ENCODE assay signal across 8 mouse cellular contexts in the genomic region with DNA sequence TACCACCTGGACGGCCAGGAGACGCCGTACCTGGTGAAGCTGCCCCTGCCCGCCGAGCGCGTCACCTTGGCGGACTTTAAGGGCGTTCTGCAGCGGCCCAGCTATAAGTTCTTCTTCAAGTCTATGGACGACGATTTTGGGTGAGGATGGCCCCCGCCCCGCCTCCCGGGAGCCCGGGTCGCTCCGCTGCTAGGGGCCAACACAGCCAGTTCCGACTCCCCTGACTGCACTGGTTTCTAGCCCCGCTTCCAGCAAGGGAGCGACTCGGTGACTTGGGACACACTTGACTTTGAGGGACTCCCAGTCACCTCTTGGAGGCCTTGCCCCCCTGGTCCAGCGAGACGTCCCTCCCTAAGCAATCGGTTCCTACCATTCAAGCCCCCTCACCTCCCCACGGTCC. TPM values are rescaled to one million over a fixed set of nuclear protein-coding genes. Genes with fewer than 3 reads are reported as not detected.
DNase-seq lines count a peak whose midpoint lies in the region; ATAC-seq and TF ChIP-seq lines count a peak whose summit lies in the region.

No protein-coding gene starts in this region.

- intact Hi-C loops in heart, postnatal 25 days (cut with DNase I), result loop anchor here (5.0 kb wide), 1 partner anchor 95 kb away; a partner anchor contains a TSS

- no peak for TF ChIP-seq EP300 in liver, embryonic 14.5 days (IDR thresholded peaks at IDR 0.05; ENCODE audit: low read depth)

- H3K9ac ChIP-seq in heart, embryonic 16.5 days (ENCODE audit: low read length), result peak overlapping the region; percentile 100
- peak overlapping the region; percentile 88 for H3K9ac ChIP-seq in liver, embryonic 14.5 days (replicated peaks)
- H3K9ac ChIP-seq in stomach, embryonic 16.5 days (ENCODE audit: low read length), result peak overlapping the region; percentile 98

- peaks cover 27% of the 10 kb centered on the region for H3K4me1 ChIP-seq in heart, embryonic 10.5 days
- peaks cover 22% of the 10 kb centered on the region for H3K4me1 ChIP-seq in heart, embryonic 16.5 days (ENCODE audit: control insufficient read depth, insufficient read depth, low read length)
- peaks cover 5 to 9% of the 10 kb centered on the region in 2 experiments; a peak in 3 of 4 replicates for H3K4me1 ChIP-seq in liver, embryonic 14.5 days (replicated peaks; ENCODE audit: control insufficient read depth in 2 of 2, insufficient read depth in 2 of 2, low read length in 1 of 2)
- H3K4me1 ChIP-seq in stomach, embryonic 16.5 days (ENCODE audit: control insufficient read depth, insufficient read depth, low read length), result peaks cover 11% of the 10 kb centered on the region; the same call in 1 of the 2 replicates

- no peak for TF ChIP-seq CTCF in liver, embryonic 14.5 days (IDR thresholded peaks at IDR 0.05; ENCODE audit: low read depth)

- no peaks in the 10 kb centered on the region for H3K27me3 ChIP-seq in heart, embryonic 10.5 days (ENCODE audit: insufficient read depth, poor library complexity, severe bottlenecking)
- H3K27me3 ChIP-seq in heart, embryonic 16.5 days (ENCODE audit: control insufficient read depth, insufficient read depth, low read length), result no peaks in the 10 kb centered on the region
- no peaks in the 10 kb centered on the region for H3K27me3 ChIP-seq in liver, embryonic 14.5 days (ENCODE audit: control insufficient read depth, insufficient read depth, low read length)
- no peaks in the 10 kb centered on the region for H3K27me3 ChIP-seq in stomach, embryonic 16.5 days (ENCODE audit: control insufficient read depth, insufficient read depth, low read length)

- no peak for DNase-seq in heart, embryonic 10.5 days (ENCODE audit: low spot score)
- no peak for DNase-seq in heart, postnatal 25 days (ENCODE audit: low spot score)
- peak; percentile 33 for DNase-seq in 3T3-L1 (ENCODE audit: low read depth, low spot score)
- peak; percentile 60 for DNase-seq in ZHBTc4 (ENCODE audit: low read depth, low spot score)
- no peak for DNase-seq in liver, embryonic 14.5 days (ENCODE audit: low read depth in 3 of 3, low spot score in 3 of 3)
- DNase-seq in adrenal gland, adult 2 months, result no peak

- WGBS in heart, embryonic 10.5 days, result under 1% methylated on average over 26 of the region's 26 CpGs
- WGBS in heart, embryonic 16.5 days, result under 1% methylated on average over 26 of the region's 26 CpGs
- under 1% methylated on average over 26 of the region's 26 CpGs for WGBS in liver, embryonic 14.5 days (ENCODE audit: insufficient replicate concordance)
- under 1% methylated on average over 26 of the region's 26 CpGs for WGBS in stomach, embryonic 16.5 days

- peak overlapping the region; percentile 81 for H3K4me2 ChIP-seq in heart, embryonic 16.5 days (ENCODE audit: low read depth, low read length)
- peak overlapping the region; percentile 77 for H3K4me2 ChIP-seq in liver, embryonic 14.5 days (ENCODE audit: low read depth)
- peak overlapping the region; percentile 78 for H3K4me2 ChIP-seq in stomach, embryonic 16.5 days (ENCODE audit: low read depth, low read length)

- peak; percentile 21 for ATAC-seq in heart, embryonic 16.5 days (replicated peaks; ENCODE audit: extremely low read depth, insufficient read depth, low FRiP score)
- ATAC-seq in liver, embryonic 14.5 days (ENCODE audit: insufficient read depth), result peak; percentile 54
- peak; percentile 41 for ATAC-seq in stomach, embryonic 16.5 days (ENCODE audit: insufficient read depth, low FRiP score)

- no peaks in the 10 kb centered on the region for H3K9me3 ChIP-seq in heart, embryonic 10.5 days
- H3K9me3 ChIP-seq in heart, embryonic 16.5 days (replicated peaks; ENCODE audit: control insufficient read depth, low read length), result no peaks in the 10 kb centered on the region
- H3K9me3 ChIP-seq in liver, embryonic 14.5 days (ENCODE audit: control insufficient read depth, low read length), result no peaks in the 10 kb centered on the region
- H3K9me3 ChIP-seq in stomach, embryonic 16.5 days (replicated peaks; ENCODE audit: control insufficient read depth, low read length), result no peaks in the 10 kb centered on the region

- peaks cover 30% of the 10 kb centered on the region for H3K36me3 ChIP-seq in heart, embryonic 10.5 days
- H3K36me3 ChIP-seq in heart, embryonic 16.5 days (ENCODE audit: control insufficient read depth, insufficient read depth), result peaks cover 13% of the 10 kb centered on the region; the same call in 1 of the 2 replicates
- no peaks in the 10 kb centered on the region; the same call in 1 of the 2 replicates for H3K36me3 ChIP-seq in liver, embryonic 14.5 days (replicated peaks; ENCODE audit: control insufficient read depth, insufficient read depth, low read depth)
- H3K36me3 ChIP-seq in stomach, embryonic 16.5 days (ENCODE audit: control insufficient read depth, insufficient read depth, low read length), result no peaks in the 10 kb centered on the region

- peak overlapping the region; percentile 96 for H3K27ac ChIP-seq in heart, embryonic 10.5 days
- H3K27ac ChIP-seq in heart, embryonic 16.5 days (ENCODE audit: low read length), result peak overlapping the region; percentile 93
- H3K27ac ChIP-seq in liver, embryonic 14.5 days, result peak overlapping the region; percentile 43
- peak overlapping the region; percentile 97 for H3K27ac ChIP-seq in stomach, embryonic 16.5 days (ENCODE audit: low read length)

- H3K4me3 ChIP-seq in heart, embryonic 10.5 days, result peak overlapping the region; percentile 97
- peak overlapping the region; percentile 96 for H3K4me3 ChIP-seq in heart, embryonic 16.5 days (ENCODE audit: low read length)
- peak overlapping the region; percentile 72 to 87 for H3K4me3 ChIP-seq in liver, embryonic 14.5 days (ENCODE audit: insufficient read depth in 1 of 2, low read depth in 2 of 2, low read length in 2 of 2)
- H3K4me3 ChIP-seq in stomach, embryonic 16.5 days (replicated peaks; ENCODE audit: low read length), result peak overlapping the region; percentile 100

RNA-seq across cellular contexts. Expression of a gene that starts 0.4 kb away (rescaled TPM):
- polyA plus RNA-seq in heart, embryonic 10.5 days (2016; fragmentation: Nextera tagmentation; extraction: Ambion mirVana), result 24.0 and 28.6 TPM in 2 replicates
- total RNA-seq in heart, postnatal 25 days (2021), result 10 to 100 TPM; 44.9 to 46.8 TPM
- polyA plus RNA-seq in heart, embryonic 16.5 days (2015; fragmentation: Nextera tagmentation; extraction: Ambion mirVana), result 18.3 and 18.9 TPM in 2 replicates
- polyA plus RNA-seq in liver, embryonic 14.5 days (2012; rRNA removed), result 7.3 and 8.8 TPM in 2 replicates
- polyA plus RNA-seq in liver, embryonic 14.5 days (2014; fragmentation: Nextera tagmentation; extraction: Ambion mirVana), result 4.9 and 5.0 TPM in 2 replicates
- polyA plus RNA-seq in stomach, embryonic 16.5 days (2015; fragmentation: Nextera tagmentation; extraction: Ambion mirVana), result 17.4 and 17.6 TPM in 2 replicates
- 10 to 100 TPM; 32.3 to 45.5 TPM for total RNA-seq in adrenal gland, adult 2 months (2021)
- 43.7 and 52.2 TPM in 2 replicates for polyA plus RNA-seq in adrenal gland, adult 2 months (2012; rRNA removed)

RNA-seq across cellular contexts. Expression of a gene that starts 18.1 kb away (rescaled TPM):
- 529 and 565 TPM in 2 replicates for polyA plus RNA-seq in heart, embryonic 10.5 days (2016; fragmentation: Nextera tagmentation; extraction: Ambion mirVana)
- 100 to 1,000 TPM; 201 to 215 TPM for total RNA-seq in heart, postnatal 25 days (2021)
- 444 and 463 TPM in 2 replicates for polyA plus RNA-seq in heart, embryonic 16.5 days (2015; fragmentation: Nextera tagmentation; extraction: Ambion mirVana)
- polyA plus RNA-seq in liver, embryonic 14.5 days (2012; rRNA removed), result 259 and 268 TPM in 2 replicates
- polyA plus RNA-seq in liver, embryonic 14.5 days (2014; fragmentation: Nextera tagmentation; extraction: Ambion mirVana), result 364 and 392 TPM in 2 replicates
- polyA plus RNA-seq in stomach, embryonic 16.5 days (2015; fragmentation: Nextera tagmentation; extraction: Ambion mirVana), result 565 and 588 TPM in 2 replicates
- total RNA-seq in adrenal gland, adult 2 months (2021), result 100 to 1,000 TPM; 276 to 366 TPM
- 282 and 345 TPM in 2 replicates for polyA plus RNA-seq in adrenal gland, adult 2 months (2012; rRNA removed)

RNA-seq across cellular contexts. Expression of a gene that starts 18.6 kb away (rescaled TPM):
- 107 and 125 TPM in 2 replicates for polyA plus RNA-seq in heart, embryonic 10.5 days (2016; fragmentation: Nextera tagmentation; extraction: Ambion mirVana)
- total RNA-seq in heart, postnatal 25 days (2021), result 10 to 100 TPM; 52.4 to 59.1 TPM
- 80.6 and 80.9 TPM in 2 replicates for polyA plus RNA-seq in heart, embryonic 16.5 days (2015; fragmentation: Nextera tagmentation; extraction: Ambion mirVana)
- 19.6 and 23.3 TPM in 2 replicates for polyA plus RNA-seq in liver, embryonic 14.5 days (2012; rRNA removed)
- 39.0 and 44.1 TPM in 2 replicates for polyA plus RNA-seq in liver, embryonic 14.5 days (2014; fragmentation: Nextera tagmentation; extraction: Ambion mirVana)
- polyA plus RNA-seq in stomach, embryonic 16.5 days (2015; fragmentation: Nextera tagmentation; extraction: Ambion mirVana), result 93.0 and 94.7 TPM in 2 replicates
- total RNA-seq in adrenal gland, adult 2 months (2021), result 10 to 100 TPM; 50.2 to 67.1 TPM
- 18.4 and 20.7 TPM in 2 replicates for polyA plus RNA-seq in adrenal gland, adult 2 months (2012; rRNA removed)

RNA-seq across cellular contexts. Expression of a gene that starts 31.2 kb away (rescaled TPM):
- polyA plus RNA-seq in heart, embryonic 10.5 days (2016; fragmentation: Nextera tagmentation; extraction: Ambion mirVana), result 49.9 and 51.7 TPM in 2 replicates
- 10 to 100 TPM; 64.9 to 69.4 TPM for total RNA-seq in heart, postnatal 25 days (2021)
- 49.4 and 54.0 TPM in 2 replicates for polyA plus RNA-seq in heart, embryonic 16.5 days (2015; fragmentation: Nextera tagmentation; extraction: Ambion mirVana)
- 14.3 and 15.0 TPM in 2 replicates for polyA plus RNA-seq in liver, embryonic 14.5 days (2012; rRNA removed)
- 19.5 and 24.4 TPM in 2 replicates for polyA plus RNA-seq in liver, embryonic 14.5 days (2014; fragmentation: Nextera tagmentation; extraction: Ambion mirVana)
- polyA plus RNA-seq in stomach, embryonic 16.5 days (2015; fragmentation: Nextera tagmentation; extraction: Ambion mirVana), result 55.0 and 63.1 TPM in 2 replicates
- 100 to 1,000 TPM in 1 of 2 experiments, 10 to 100 TPM in 1; 84.6 to 106 TPM for total RNA-seq in adrenal gland, adult 2 months (2021)
- polyA plus RNA-seq in adrenal gland, adult 2 months (2012; rRNA removed), result 27.6 and 27.7 TPM in 2 replicates

Comparison
In these comparisons a context has a peak if more than half of its experiments do, and no peak if none do; other contexts are left out.
1. DNase-seq: peak in 3T3-L1 (single experiment) and ZHBTc4 (single experiment); none in heart, embryonic 10.5 days (single experiment), heart, postnatal 25 days (single experiment), liver, embryonic 14.5 days (0 of 3) and adrenal gland, adult 2 months (single experiment).
2. H3K27ac ChIP-seq: peak in every context shown above with its lines; median percentile 97 in stomach, embryonic 16.5 days; 96 in heart, embryonic 10.5 days; 93 in heart, embryonic 16.5 days; 43 in liver, embryonic 14.5 days.
3. Peak in every context shown above with its lines, with median percentiles within 50 percentile points of each other: H3K4me3 ChIP-seq, ATAC-seq, H3K4me2 ChIP-seq and H3K9ac ChIP-seq.